Mouse (Mus musculus) fat pad, adult 2 months (tissue): Measurements from ENCODE around the gene Hrk.

ENCODE experiments used
- DNase-seq: peaks from one replicate; pipeline ENCODE4 v3.0.0-alpha.2; 2011; ENCODE audit warnings: low read depth, low spot score; ENCODE audit errors: extremely low read depth

The Hrk gene

GRCm38 (mm10) chr5:118160691-118161090, 3.8 kb upstream of the Hrk start:
- DNase-seq = no peak

- no peak for DNase-seq
These were observed 1.0 kb downstream of the Hrk start for GRCm38 (mm10) chr5:118165462-118165861.

GRCm38 (mm10) chr5:118167561-118167995, 3.1 kb downstream of the Hrk start:
- peak; percentile 10 for DNase-seq

GRCm38 (mm10) chr5:118169222-118170221, 5.1 kb downstream of the Hrk start:
- no peak for DNase-seq

- DNase-seq = no peak
These were observed 6.6 kb downstream of the Hrk start for GRCm38 (mm10) chr5:118170888-118171529.

- no peak for DNase-seq
These were observed 7.2 kb downstream of the Hrk start for GRCm38 (mm10) chr5:118171665-118172064.

GRCm38 (mm10) chr5:118172078-118172723, 7.8 kb downstream of the Hrk start:
- DNase-seq = no peak

- DNase-seq = no peak
These were observed 10.0 kb downstream of the Hrk start for GRCm38 (mm10) chr5:118174310-118175009.

- no peak for DNase-seq
These were observed 10.7 kb downstream of the Hrk start for GRCm38 (mm10) chr5:118175137-118175536.

GRCm38 (mm10) chr5:118177640-118178039, 13.2 kb downstream of the Hrk start:
- DNase-seq = no peak

GRCm38 (mm10) chr5:118186903-118187633, 22.6 kb downstream of the Hrk start:
- DNase-seq = no peak

GRCm38 (mm10) chr5:118188356-118188755, 23.9 kb downstream of the Hrk start:
- no peak for DNase-seq

- no peak for DNase-seq
These were observed 26.0 kb downstream of the Hrk start for GRCm38 (mm10) chr5:118190491-118190890.

- DNase-seq = no peak
These were observed 27.8 kb downstream of the Hrk start for GRCm38 (mm10) chr5:118192221-118192620.

- no peak for DNase-seq
These were observed 33.0 kb downstream of the Hrk start for GRCm38 (mm10) chr5:118197421-118197820.

- no peak for DNase-seq
These were observed 35.2 kb downstream of the Hrk start for GRCm38 (mm10) chr5:118199670-118200069.

- no peak for DNase-seq
These were observed 40.4 kb downstream of the Hrk start for GRCm38 (mm10) chr5:118204675-118205440.

GRCm38 (mm10) chr5:118205852-118206251, 41.4 kb downstream of the Hrk start:
- no peak for DNase-seq

- no peak for DNase-seq
These were observed 49.6 kb downstream of the Hrk start for GRCm38 (mm10) chr5:118214012-118214411.
